Mouse (Mus musculus) c-Kit-positive CD71-positive TER-119-negative erythroid progenitor cells, embryonic 14.5 days (primary cell): Measurements from ENCODE around the gene Abca4.
"Not testable (repeated sequence)": the region's sequence is repeated elsewhere in the genome, so short reads cannot be mapped to it uniquely, and the experiment has no call there.

Experiments used
- DNase-seq: peaks from one replicate; pipeline ENCODE4 v3.0.0-alpha.2; 2013; ENCODE audit warnings: low read depth

The Abca4 gene

GRCm38 (mm10) chr3:122058439-122059198 is 14.4 kb downstream of the Abca4 start:
- DNase-seq, result no peak

DNA sequence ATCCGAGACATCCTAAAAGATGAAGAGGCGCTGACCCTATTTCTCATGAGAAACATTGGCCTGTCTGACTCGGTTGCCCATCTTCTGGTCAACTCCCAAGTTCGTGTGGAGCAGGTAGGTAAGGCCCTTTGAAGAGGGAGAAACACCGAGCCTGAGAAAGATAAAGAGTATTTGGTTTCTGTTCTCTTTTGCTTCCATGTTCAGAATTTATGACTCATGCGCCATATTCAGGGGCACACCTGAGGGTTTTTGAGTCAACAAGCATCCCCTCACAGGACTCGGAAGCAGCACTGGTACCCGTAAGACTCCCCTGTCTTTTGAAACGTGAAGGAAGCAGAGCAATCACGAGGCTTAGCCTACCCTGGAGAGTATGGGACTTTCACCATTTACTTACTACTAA is 18.3 kb downstream of the Abca4 start:
- DNase-seq, result no peak

GRCm38 (mm10) chr3:122064556-122065410 is 20.5 kb downstream of the Abca4 start:
- no peak for DNase-seq

GRCm38 (mm10) chr3:122071769-122072168 is 27.5 kb downstream of the Abca4 start:
- no peak for DNase-seq

DNA sequence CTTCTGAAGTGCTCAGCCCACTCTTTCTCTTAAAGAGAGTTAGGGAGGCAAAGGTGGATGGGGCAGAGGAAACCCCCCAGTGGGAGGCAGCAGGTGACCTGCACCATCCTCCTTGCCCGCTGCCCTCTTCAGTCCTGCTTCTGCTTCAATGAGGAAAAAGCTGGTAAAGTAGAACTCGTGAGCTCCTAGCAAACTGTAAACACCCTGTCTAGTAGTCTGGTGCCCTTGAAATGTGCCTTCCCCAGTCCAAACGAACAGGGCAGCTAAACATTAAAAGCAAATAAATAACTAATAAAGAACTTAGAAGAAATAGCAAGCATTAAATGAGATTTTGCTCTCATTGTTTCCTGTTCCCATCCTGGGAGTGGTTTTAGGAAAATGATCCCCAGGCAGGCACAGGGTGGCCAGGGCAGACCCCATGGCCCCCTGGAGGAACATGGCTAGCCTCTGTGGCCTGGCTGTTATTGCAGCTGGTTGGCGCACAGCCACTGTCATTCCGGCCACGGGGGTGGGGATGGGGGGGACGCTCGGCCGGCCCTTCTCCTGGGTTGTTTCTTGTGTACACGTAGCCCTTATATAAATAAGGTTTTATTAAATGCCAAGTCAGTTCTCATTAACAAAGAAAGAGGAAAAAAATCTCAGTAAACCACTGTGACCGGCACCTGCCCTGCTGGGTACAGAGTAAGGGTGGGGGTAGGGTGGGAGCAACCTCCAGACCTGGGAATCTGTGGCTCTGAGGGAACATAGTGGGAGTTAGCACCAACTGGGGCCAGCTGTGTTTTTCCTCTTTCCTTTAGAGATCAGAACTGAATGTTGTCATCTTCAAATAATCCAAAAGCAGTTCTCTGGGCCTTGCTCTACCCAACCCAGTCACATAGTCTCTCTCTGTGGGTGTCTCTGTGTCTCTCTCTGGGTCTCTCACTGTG is 28.7 kb downstream of the Abca4 start:
- no peak for DNase-seq

GRCm38 (mm10) chr3:122073595-122073994 is 29.4 kb downstream of the Abca4 start:
- DNase-seq, result no peak

DNA sequence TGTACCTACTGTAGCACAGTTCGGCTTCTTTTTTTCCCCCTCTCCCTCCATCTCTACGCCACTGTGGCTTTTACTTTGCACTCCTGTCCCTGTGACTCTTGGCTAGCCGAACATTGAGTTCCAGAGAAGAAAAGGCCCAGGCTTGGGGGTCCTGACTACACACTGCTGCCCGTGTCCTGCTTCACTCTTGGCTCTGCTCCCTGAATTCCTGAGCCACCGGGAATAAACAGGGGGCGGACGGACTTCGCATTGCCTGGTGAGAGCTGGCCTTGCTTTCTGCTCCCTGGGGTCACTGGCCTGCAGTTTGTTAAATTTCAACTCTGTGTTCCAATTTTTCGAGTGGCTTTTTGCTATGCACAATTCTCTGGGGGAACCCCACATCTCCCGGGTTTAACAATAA is 30.1 kb downstream of the Abca4 start:
- DNase-seq, result no peak

GRCm38 (mm10) chr3:122078141-122078540 is 33.9 kb downstream of the Abca4 start:
- no peak for DNase-seq

DNA sequence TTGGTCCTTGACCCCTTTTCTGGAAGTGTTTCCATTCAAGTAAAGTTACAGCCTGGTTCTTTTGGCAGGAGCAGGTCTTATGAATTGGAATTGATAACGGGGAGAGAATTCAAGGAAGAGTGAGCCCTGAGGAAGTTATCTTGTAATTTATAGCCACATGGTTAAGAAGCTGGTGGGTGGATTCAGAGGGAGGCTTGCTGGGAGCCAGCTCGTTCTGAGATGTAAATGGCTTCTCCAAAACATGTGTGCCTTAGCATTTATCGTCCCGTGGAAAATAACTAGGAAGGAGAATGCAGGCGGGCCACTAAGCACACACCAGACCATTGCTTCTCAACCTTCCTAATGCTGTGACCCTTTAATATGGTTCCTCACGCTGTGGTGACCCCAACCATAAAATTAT is 34.9 kb downstream of the Abca4 start:
- DNase-seq, result no peak

- DNase-seq, result not testable (repeated sequence)
Measured at GRCm38 (mm10) chr3:122081634-122082033, 37.4 kb downstream of the Abca4 start.

GRCm38 (mm10) chr3:122082338-122082737 is 38.1 kb downstream of the Abca4 start:
- no peak for DNase-seq

DNA sequence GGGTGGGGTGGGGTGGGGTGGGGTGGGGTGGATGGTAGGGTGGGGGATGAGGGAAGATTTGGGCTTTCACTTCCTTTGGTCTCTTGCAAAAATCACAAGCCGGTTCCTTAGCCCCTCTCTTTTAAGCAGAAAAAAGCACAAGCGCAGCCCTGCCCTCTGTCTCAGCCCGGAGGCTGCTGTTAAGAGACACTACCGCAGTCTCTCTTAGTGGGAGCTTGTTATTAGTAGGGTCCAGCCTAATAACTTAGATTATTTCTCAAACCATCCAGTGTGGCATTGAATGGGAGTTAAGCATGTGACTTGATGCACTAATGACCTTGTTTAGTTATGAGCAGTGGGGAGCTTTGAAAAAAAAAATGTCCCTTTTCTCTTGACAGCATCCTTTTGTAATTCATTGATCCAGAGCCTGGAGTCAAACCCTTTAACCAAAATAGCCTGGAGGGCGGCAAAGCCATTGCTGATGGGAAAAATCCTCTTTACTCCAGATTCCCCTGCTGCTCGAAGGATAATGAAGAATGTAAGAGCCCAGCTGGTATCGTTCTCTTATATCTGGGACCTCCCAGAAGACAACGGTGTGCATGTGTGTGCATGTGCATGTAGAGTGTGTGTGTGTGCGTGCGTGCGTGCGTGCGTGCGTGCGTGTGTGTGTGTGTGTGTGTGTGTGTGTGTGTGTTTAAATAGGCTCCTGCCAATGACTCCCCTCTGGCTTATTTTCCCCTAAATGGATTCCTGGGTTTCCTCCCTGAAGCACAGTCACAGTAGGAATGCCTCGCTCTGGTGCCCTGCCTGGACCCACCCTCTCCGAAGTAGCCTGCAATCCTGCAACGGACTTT is 41.1 kb downstream of the Abca4 start:
- no peak for DNase-seq

- DNase-seq, result no peak
Measured at GRCm38 (mm10) chr3:122088054-122088681, 43.9 kb downstream of the Abca4 start.

DNA sequence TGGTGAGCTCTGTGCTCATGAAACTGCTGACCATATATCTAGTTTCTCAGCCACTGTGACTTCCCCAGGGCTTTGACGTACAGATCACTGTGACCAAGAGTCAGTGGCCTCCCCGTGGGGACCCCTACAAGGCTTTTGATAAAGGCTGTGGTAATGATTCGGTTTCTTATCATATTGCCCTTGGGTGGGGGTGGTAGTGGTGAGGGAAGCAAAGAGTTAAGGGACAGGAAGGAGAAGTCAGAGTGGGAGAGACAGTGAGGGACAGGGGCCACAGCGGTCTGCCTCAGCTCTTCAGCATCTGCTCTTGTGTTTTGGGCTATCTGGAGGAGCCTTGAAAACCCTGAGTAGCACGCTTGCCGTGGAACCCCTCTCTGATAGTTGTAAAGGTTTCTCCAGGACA is 46.1 kb downstream of the Abca4 start:
- DNase-seq, result no peak

DNA sequence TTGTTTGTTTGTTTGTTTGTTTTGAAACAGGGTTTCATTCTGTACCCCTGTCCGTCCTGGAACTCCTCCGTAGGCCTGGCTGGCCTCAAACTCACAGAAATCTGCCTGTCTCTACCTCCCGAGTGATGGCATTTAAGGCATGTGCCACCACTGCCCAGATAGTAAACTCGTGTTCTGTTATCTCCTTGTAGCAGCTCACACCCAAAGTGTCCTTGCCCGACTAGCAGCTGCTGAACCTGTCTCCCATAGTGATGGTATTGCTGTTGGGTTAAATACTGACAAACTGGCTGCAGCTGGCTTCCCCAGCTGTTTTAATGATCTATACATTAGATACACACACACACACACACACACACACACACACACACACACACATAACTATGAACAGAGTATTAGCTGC is 55.5 kb downstream of the Abca4 start:
- DNase-seq, result no peak

GRCm38 (mm10) chr3:122102091-122102490 is 57.8 kb downstream of the Abca4 start:
- no peak for DNase-seq

DNA sequence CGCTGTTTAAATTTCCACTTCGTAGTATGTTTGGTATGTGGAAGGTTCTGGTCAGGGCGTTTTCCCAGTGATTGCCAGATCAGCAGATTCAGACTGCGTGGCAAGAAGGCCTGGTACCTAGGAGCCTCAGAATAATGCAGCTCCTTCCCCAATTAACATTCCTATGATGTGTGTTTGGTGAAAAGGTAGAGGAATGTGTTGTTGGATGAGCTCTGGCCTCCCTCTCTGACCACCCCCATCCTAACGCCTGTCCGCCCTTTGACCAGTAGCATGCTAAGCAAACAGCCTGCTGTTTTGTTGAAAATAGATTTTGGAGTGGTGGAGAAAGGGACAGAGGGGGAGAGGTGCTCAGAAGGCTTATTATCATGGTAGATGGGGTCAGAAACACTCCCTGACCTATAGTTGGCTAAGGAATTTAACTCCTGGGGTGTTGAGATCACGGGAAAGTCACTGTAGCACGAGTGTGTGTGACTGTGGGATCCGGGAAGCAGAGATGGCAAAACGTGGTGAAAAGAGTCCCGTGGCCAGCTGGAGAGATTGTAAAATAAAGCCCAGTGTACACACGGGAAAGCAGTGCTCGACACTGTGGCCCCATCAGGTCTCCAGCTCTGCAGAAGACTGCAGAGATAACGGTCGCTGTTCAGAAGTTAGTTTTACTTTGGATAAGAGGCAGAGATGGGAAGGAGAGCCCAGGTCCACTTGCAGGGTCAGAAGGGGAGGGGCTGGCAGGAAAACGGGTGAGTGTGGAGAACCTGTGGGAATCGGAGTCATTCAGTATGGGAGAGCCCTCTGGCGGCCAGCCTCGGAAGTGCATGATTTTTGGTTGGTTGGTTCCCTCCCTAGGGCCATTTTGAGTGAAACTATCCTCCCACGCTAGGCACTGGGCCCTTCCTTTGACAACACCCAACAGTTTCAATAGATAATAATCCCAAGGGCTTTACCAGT is 59.9 kb downstream of the Abca4 start:
- peak; percentile 56 for DNase-seq

DNA sequence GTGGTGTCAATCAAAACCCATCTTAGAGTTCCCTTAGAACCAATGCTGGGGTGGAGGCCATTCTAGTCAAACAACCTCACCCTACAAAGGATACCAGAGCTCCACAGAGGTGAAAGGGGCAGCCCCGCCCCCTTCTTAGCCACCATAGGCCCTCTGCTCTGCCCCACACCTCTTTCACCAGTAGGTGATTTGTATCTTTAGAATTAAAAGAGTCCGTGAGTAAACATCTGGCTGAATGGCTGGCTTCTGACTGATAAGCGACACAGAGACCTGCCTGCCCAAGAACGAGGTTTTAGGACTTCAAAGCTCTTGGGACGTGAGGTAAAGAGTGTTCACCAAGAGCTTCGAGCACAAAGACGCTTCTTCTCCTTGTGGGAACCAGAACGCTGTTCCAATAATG is 62.7 kb downstream of the Abca4 start:
- DNase-seq, result peak; percentile 40

DNA sequence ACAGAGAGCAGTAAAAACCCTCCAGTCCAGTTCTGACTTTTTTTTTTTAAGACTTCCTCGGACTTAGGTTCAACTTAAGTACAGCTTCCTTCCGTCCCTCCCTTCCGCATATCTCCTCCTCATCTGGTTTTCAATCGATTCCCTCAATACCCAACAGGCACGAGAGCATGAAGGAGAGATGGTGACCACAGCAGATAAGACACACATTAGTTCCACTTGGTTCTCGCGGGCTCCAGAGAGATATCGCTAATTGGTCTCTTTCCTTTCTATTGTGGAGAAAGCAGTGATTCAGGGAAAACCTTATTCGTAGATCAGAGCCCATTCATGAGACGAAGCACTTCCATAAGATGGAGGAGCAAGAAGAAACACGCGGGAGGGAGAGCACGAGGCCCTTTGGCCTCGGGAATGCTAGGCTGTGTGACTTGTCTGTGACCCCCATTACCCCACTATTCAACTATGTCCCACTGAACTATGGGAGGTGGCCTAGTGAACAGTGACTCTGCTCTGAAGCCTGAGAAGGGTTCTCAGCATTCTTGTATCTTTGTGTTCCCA is 63.5 kb downstream of the Abca4 start:
- no peak for DNase-seq
